Mouse (Mus musculus): ENCODE data around the gene Hyou1. TPM values are rescaled to one million over a fixed set of nuclear protein-coding genes. Genes with fewer than 3 reads are reported as not detected.

Gene Hyou1
- polyA plus RNA-seq, 1 experiment from 2014 or later: 16.0 TPM

DNA sequence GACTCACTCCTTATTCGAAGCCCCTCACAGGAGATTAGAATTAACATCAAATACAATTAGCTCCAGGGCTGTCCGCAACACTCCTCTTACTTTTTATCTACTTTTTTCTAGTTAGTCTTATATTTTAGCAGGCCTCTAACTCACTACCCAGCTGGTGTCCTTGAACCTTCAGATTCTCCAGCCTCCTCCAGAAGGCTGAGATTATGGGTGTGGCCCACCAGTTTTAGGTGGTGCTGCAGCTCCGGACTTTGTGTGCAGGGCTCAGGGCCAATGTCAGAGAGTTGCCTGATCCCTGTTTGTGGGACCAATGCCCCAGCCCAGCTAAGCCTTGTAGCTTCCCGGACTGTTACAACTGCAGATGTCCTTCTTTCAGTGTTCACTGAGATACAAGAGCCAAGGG is 44.3 kb downstream of the Hyou1 start:
- no peaks in the 10 kb centered on the region for H3K9me3 ChIP-seq
- no peaks in the 10 kb centered on the region for H3K27me3 ChIP-seq (replicated peaks)
- ATAC-seq (ENCODE audit: extremely low read depth, insufficient number of reproducible peaks, low FRiP score, low TSS enrichment): no peak
- no peak overlapping the region for H3K9ac ChIP-seq
- no peak overlapping the region for H3K4me2 ChIP-seq
- H3K4me3 ChIP-seq: no peak overlapping the region
- H3K4me1 ChIP-seq: peaks cover under 1% of the 10 kb centered on the region; the same call in 1 of the 2 replicates
- no peaks in the 10 kb centered on the region for H3K36me3 ChIP-seq
- 78% methylated on average over 4 of the region's 4 CpGs for WGBS
- no peak overlapping the region for H3K27ac ChIP-seq (replicated peaks)

DNA sequence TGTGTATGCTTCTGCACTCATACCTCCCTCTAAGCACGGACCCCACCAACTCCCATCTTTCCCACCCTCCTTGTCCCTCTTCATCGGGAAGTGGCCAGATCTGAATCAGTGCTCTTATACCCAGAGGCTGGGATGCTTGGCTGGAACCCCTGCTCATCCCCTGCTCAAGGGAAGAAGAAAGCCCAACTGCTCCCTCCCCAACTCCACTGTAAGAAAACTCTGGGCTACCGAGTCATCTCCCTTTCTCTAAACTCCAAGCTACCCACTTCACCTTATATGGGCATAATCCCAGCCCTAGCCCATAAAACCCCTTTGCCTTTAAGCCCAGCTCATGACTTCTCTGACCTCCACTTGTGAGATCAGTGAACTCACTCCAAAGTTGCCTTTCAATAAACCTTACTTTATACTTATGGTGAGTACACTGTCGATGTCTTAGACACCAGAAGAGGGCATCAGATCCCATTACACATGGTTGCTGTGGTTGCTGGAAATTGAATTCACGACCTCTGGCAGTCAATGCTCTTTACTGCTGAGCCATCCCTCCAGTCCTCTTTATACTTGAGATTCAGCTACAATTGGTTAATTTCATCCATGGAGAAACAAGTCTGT is 53.4 kb downstream of the Hyou1 start:
- H3K9me3 ChIP-seq: no peaks in the 10 kb centered on the region
- H3K27me3 ChIP-seq (replicated peaks): no peaks in the 10 kb centered on the region; the same call in 1 of the 2 replicates
- H3K36me3 ChIP-seq: no peaks in the 10 kb centered on the region
- no peak overlapping the region for H3K27ac ChIP-seq (replicated peaks)
- H3K9ac ChIP-seq: no peak overlapping the region
- no peak overlapping the region for H3K4me2 ChIP-seq
- WGBS: 39% methylated on average over 4 of the region's 5 CpGs
- no peaks in the 10 kb centered on the region for H3K4me1 ChIP-seq
- H3K4me3 ChIP-seq: no peak overlapping the region
- no peak for ATAC-seq (ENCODE audit: extremely low read depth, insufficient number of reproducible peaks, low FRiP score, low TSS enrichment)

DNA sequence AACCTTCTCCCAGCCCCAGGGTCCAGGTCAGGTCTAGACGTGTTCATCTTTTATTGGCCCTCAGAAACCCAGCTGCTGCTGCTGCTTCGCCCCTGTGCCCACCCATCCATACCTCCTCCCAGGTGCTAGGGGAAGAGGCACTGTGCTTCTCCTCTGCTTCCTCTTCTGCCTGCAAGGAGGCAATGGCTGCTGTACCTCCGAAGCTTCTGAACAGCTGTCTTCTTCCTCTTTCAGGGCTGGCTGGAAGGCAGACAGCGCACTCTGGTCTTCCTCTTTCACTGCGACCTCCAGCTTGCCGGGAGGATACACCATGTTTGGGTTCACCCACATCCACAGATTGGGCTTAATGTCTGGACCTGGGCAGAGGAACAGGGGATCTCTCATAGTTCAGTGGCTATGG is 56.5 kb downstream of the Hyou1 start:
- no peak for ATAC-seq (ENCODE audit: extremely low read depth, insufficient number of reproducible peaks, low FRiP score, low TSS enrichment)
- H3K36me3 ChIP-seq: no peaks in the 10 kb centered on the region
- H3K4me3 ChIP-seq: no peak overlapping the region
- no peaks in the 10 kb centered on the region for H3K9me3 ChIP-seq
- WGBS: 75% methylated on average over 6 of the region's 6 CpGs
- no peak overlapping the region for H3K9ac ChIP-seq
- H3K27me3 ChIP-seq (replicated peaks): no peaks in the 10 kb centered on the region; the same call in 1 of the 2 replicates
- no peak overlapping the region for H3K4me2 ChIP-seq
- no peaks in the 10 kb centered on the region for H3K4me1 ChIP-seq
- H3K27ac ChIP-seq (replicated peaks): no peak overlapping the region

DNA sequence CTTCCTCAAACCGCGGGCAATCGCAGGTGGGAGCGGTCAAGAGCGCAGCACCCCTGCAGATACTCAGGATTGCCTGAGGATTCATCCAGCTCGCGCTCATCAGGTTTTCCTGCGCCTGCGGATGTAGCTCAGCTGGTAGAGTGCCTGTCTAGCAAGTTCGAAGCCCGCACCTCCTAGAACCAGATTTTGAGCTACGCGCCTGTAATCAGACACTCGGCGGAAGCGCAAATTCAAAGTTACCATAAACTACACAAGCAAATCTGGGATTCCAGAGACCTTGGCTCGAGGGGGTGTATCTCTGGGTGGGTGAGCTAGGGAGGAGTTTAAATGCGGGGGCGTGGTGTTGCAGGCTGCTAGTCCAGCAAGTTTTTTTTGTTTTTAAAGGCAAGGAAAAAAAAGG is 61.7 kb downstream of the Hyou1 start, which contains the start of gene Foxr1:
Gene Foxr1 (minus strand): TSS at position 176 of the 400 bp plus-strand sequence.
- H3K4me2 ChIP-seq: no peak within 1 kb of the TSS
- no peak within 1 kb of the TSS for H3K27ac ChIP-seq (replicated peaks)
- no peaks in the 10 kb centered on the region for H3K4me1 ChIP-seq
- no peak within 1 kb of the TSS for H3K9ac ChIP-seq
- no peaks in the 10 kb centered on the region for H3K9me3 ChIP-seq
- WGBS: 53% methylated on average over 19 of the region's 19 CpGs
- no peaks in the 10 kb centered on the region; the same call in 1 of the 2 replicates for H3K27me3 ChIP-seq (replicated peaks)
- H3K36me3 ChIP-seq: no peaks in the 10 kb centered on the region
- ATAC-seq (ENCODE audit: extremely low read depth, insufficient number of reproducible peaks, low FRiP score, low TSS enrichment): no peak
- no peak within 1 kb of the TSS for H3K4me3 ChIP-seq

Small RNAs within 50 kb of the gene (microRNA-seq; reads per million reads assigned to microRNA genes)
- gene Gm44335 (not detected), gene Mir7085 (not detected)

Other genes with a start within 250 kb of the Hyou1 start
- 112 and 127 TPM in 2 replicates for gene Mcam, start 245.0 kb upstream of the Hyou1 start, polyA plus RNA-seq (2015; fragmentation: Nextera tagmentation; extraction: Ambion mirVana)
- gene Cbl, start 145.4 kb upstream of the Hyou1 start, polyA plus RNA-seq (2015; fragmentation: Nextera tagmentation; extraction: Ambion mirVana): 10.4 and 11.9 TPM in 2 replicates
- gene Ccdc153, start 138.8 kb upstream of the Hyou1 start, polyA plus RNA-seq (2015; fragmentation: Nextera tagmentation; extraction: Ambion mirVana): not detected in 2 replicates
- gene Pdzd3, start 128.0 kb upstream of the Hyou1 start, polyA plus RNA-seq (2015; fragmentation: Nextera tagmentation; extraction: Ambion mirVana): 0.12 TPM in 1 of 2 replicates, not detected in the other
- 5.6 and 5.9 TPM in 2 replicates for gene Nlrx1, start 110.9 kb upstream of the Hyou1 start, polyA plus RNA-seq (2015; fragmentation: Nextera tagmentation; extraction: Ambion mirVana)
- gene Abcg4, start 90.9 kb upstream of the Hyou1 start, polyA plus RNA-seq (2015; fragmentation: Nextera tagmentation; extraction: Ambion mirVana): 2.1 and 3.5 TPM in 2 replicates
- 14.9 and 16.0 TPM in 2 replicates for gene Hinfp, start 73.8 kb upstream of the Hyou1 start, polyA plus RNA-seq (2015; fragmentation: Nextera tagmentation; extraction: Ambion mirVana)
- gene C2cd2l, start 59.2 kb upstream of the Hyou1 start, polyA plus RNA-seq (2015; fragmentation: Nextera tagmentation; extraction: Ambion mirVana): 7.1 TPM in 2 replicates
- 33.4 and 34.4 TPM in 2 replicates for gene Dpagt1, start 53.5 kb upstream of the Hyou1 start, polyA plus RNA-seq (2015; fragmentation: Nextera tagmentation; extraction: Ambion mirVana)
- gene H2afx, start 44.8 kb upstream of the Hyou1 start, polyA plus RNA-seq (2015; fragmentation: Nextera tagmentation; extraction: Ambion mirVana): 196 and 199 TPM in 2 replicates
- 135 and 149 TPM in 2 replicates for gene Hmbs, start 35.3 kb upstream of the Hyou1 start, polyA plus RNA-seq (2015; fragmentation: Nextera tagmentation; extraction: Ambion mirVana)
- gene Vps11, start 17.8 kb upstream of the Hyou1 start, polyA plus RNA-seq (2015; fragmentation: Nextera tagmentation; extraction: Ambion mirVana): 20.0 and 21.1 TPM in 2 replicates
- gene Slc37a4, start 17.4 kb downstream of the Hyou1 start, polyA plus RNA-seq (2015; fragmentation: Nextera tagmentation; extraction: Ambion mirVana): 31.4 and 36.4 TPM in 2 replicates
- gene Rps25, start 27.6 kb downstream of the Hyou1 start, polyA plus RNA-seq (2015; fragmentation: Nextera tagmentation; extraction: Ambion mirVana): 1,048 and 1,209 TPM in 2 replicates
- gene Trappc4, start 28.1 kb downstream of the Hyou1 start, polyA plus RNA-seq (2015; fragmentation: Nextera tagmentation; extraction: Ambion mirVana): 78.9 and 89.7 TPM in 2 replicates
- 19.6 and 21.4 TPM in 2 replicates for gene Ccdc84, start 39.1 kb downstream of the Hyou1 start, polyA plus RNA-seq (2015; fragmentation: Nextera tagmentation; extraction: Ambion mirVana)
- not detected in 2 replicates for gene Foxr1, start 61.6 kb downstream of the Hyou1 start, polyA plus RNA-seq (2015; fragmentation: Nextera tagmentation; extraction: Ambion mirVana)
- gene Upk2, start 75.5 kb downstream of the Hyou1 start, polyA plus RNA-seq (2015; fragmentation: Nextera tagmentation; extraction: Ambion mirVana): not detected in 2 replicates
- 7.3 and 9.4 TPM in 2 replicates for gene Bcl9l, start 103.3 kb downstream of the Hyou1 start, polyA plus RNA-seq (2015; fragmentation: Nextera tagmentation; extraction: Ambion mirVana)
- not detected in 2 replicates for gene Cxcr5, start 182.4 kb downstream of the Hyou1 start, polyA plus RNA-seq (2015; fragmentation: Nextera tagmentation; extraction: Ambion mirVana)
- 9.8 and 11.0 TPM in 2 replicates for gene Ddx6, start 225.4 kb downstream of the Hyou1 start, polyA plus RNA-seq (2015; fragmentation: Nextera tagmentation; extraction: Ambion mirVana)

Measured in heart, embryonic 13.5 days (tissue).